In the genomic region with DNA sequence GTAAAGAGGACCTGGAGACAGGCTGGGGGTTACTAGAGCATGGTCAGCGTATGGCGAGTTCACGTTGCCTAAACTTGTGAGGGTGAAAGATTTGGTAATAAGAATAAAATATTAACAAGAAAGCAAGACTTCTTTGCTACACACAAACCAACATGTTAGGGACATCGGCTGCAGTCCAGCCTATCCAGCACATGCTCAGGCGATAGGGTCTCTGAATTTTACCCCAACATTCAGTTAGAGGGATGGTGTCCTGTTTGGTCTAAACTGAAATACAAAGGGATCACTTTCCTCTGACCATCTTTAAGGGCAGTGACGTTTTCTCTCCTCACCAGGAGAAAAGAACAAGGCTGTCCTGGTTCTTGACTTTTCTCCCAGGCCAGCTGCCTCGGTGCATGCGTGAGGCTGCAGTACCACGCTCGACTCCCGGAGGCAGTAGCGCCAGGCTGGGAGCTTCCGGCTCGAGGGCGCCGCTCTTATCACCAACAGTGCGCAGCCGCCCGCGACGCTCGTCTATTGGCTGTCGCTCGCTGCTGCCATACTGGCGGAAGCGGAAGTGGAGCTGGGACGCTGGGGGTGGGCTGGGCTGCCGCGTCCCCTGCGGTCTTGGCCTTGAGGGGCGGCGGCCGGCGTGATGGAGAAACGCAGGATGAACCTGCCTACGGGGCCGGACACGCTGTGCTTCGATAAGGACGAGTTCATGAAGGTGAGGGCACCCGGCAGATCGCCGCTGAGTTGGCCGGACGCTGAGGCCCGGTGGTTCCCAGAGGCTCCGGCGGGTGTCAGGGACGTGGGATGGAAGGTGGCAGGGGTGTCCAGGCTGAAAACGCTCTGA, we compare ENCODE assay signal across 8 mouse cellular contexts. TPM values are rescaled to one million over a fixed set of nuclear protein-coding genes. Genes with fewer than 3 reads are reported as not detected.
DNase-seq lines count a peak whose midpoint lies in the region; ATAC-seq lines count a peak whose summit lies in the region.

A gene (plus strand): TSS at position 519 of the 832 bp plus-strand sequence.

- H3K4me3 ChIP-seq in intestine, embryonic 14.5 days (ENCODE audit: low read depth, low read length) = peak within 1 kb of the TSS; percentile 98

- no peaks in the 10 kb centered on the region for H3K9me3 ChIP-seq in intestine, embryonic 14.5 days (ENCODE audit: control insufficient read depth, low read length)

- peak; percentile 98 for ATAC-seq in intestine, embryonic 14.5 days (replicated peaks; ENCODE audit: low FRiP score, low TSS enrichment, low read depth)

- H3K4me1 ChIP-seq in intestine, embryonic 14.5 days (replicated peaks; ENCODE audit: control insufficient read depth, insufficient read depth, low read length) = peaks cover 12% of the 10 kb centered on the region

- DNase-seq in adrenal gland, adult 18-20 months (ENCODE audit: low spot score in 2 of 2) = peak; percentile 84 to 86
- DNase-seq in embryo, embryonic 11 days = peak; percentile 98
- peak; percentile 88 for DNase-seq in gastrocnemius, postnatal 25 days
- DNase-seq in intestine, embryonic 14.5 days (ENCODE audit: low spot score) = peak; percentile 89
- peak; percentile 94 for DNase-seq in left cerebral cortex, postnatal 14 days (ENCODE audit: low spot score in 2 of 2)
- DNase-seq in mesoderm, embryonic 11.5 days (ENCODE audit: low read depth, low spot score) = peak; percentile 95
- peak; percentile 87 to 88 for DNase-seq in right cerebral cortex, postnatal 36 days (ENCODE audit: low spot score in 2 of 2)
- DNase-seq in yolk sac, embryonic 10.5 days (ENCODE audit: low spot score) = peak; percentile 87

- peaks cover 10% of the 10 kb centered on the region; the same call in 1 of the 2 replicates for H3K36me3 ChIP-seq in intestine, embryonic 14.5 days (ENCODE audit: control insufficient read depth, insufficient read depth, low read length)

- WGBS in intestine, embryonic 14.5 days = 10% methylated on average over 50 of the region's 50 CpGs

- peak within 1 kb of the TSS; percentile 75 for H3K4me2 ChIP-seq in intestine, embryonic 14.5 days (ENCODE audit: low read length)

- no peaks in the 10 kb centered on the region for H3K27me3 ChIP-seq in intestine, embryonic 14.5 days (replicated peaks; ENCODE audit: control insufficient read depth, insufficient read depth, low read length)

- peak within 1 kb of the TSS; percentile 79 for H3K9ac ChIP-seq in intestine, embryonic 14.5 days (ENCODE audit: low read length)

- intact Hi-C loops in left cerebral cortex, postnatal 14 days (cut with DNase I) = loop anchor here (5.0 kb wide), 1 partner anchor 88 kb away; no protein-coding TSS in a partner anchor

- no peak within 1 kb of the TSS for H3K27ac ChIP-seq in intestine, embryonic 14.5 days (ENCODE audit: low read depth)

RNA-seq across cellular contexts. Expression of the gene that starts here (rescaled TPM):
- total RNA-seq in adrenal gland, adult 18-20 months (2021) = 10 to 100 TPM; 43.9 to 46.5 TPM
- total RNA-seq in gastrocnemius, postnatal 25 days (2021) = 10 to 100 TPM; 16.1 to 19.2 TPM
- polyA plus RNA-seq in intestine, embryonic 14.5 days (2014; fragmentation: Nextera tagmentation; extraction: Ambion mirVana) = 35.3 and 38.2 TPM in 2 replicates
- 10 to 100 TPM; 30.4 to 32.1 TPM for total RNA-seq in left cerebral cortex, postnatal 14 days (2021)
